Mouse (Mus musculus): ENCODE measurements at regions not wholly inside any gene's neighbourhood (a gene's known extent, or its start where the extent isn't known, plus 50 kb on each side); places are given as distances from the start of the nearest gene placed in this dataset.
A peak's percentile ranks its signal among the peaks of the same experiment; 100 is the strongest.
"Not testable (repeated sequence)": the region's sequence is repeated elsewhere in the genome, so short reads cannot be mapped to it uniquely, and the experiment has no call there.

GRCm38 (mm10) chr13:61710823-61711222 lies 140.9 kb upstream of the Cts3 start:
- H3K27ac ChIP-seq (replicated peaks; ENCODE audit: low read depth, low read length); ATAC-seq (ENCODE audit: low read depth); H3K9ac ChIP-seq (ENCODE audit: low read depth, low read length); H3K27me3 ChIP-seq (replicated peaks; ENCODE audit: control insufficient read depth, insufficient read depth, low read length); DNase-seq (ENCODE audit: low spot score); H3K4me1 ChIP-seq (ENCODE audit: control insufficient read depth, insufficient read depth, low read length); H3K4me2 ChIP-seq (ENCODE audit: low read depth, low read length); H3K36me3 ChIP-seq (ENCODE audit: control insufficient read depth, insufficient read depth, low read length); H3K4me3 ChIP-seq (ENCODE audit: low read depth, low read length): not testable (repeated sequence)
- peaks cover 10% of the 10 kb centered on the region; the same call in 1 of the 2 replicates for H3K9me3 ChIP-seq (ENCODE audit: control insufficient read depth, low read length)
- WGBS: 23% methylated on average over 8 of the region's 11 CpGs

- no peak for ATAC-seq (ENCODE audit: low read depth)
- peak overlapping the region; percentile 23; the same call in 1 of the 2 replicates for H3K4me2 ChIP-seq (ENCODE audit: low read depth, low read length)
These were observed 95.8 kb upstream of the Cts3 start for GRCm38 (mm10) chr13:61665729-61666128.

More at GRCm38 (mm10) chr13:61665729-61666128, 95.8 kb upstream of the Cts3 start:
- Histone ChIP-seq H3K9me3 (ENCODE audit: control insufficient read depth, low read length) (peaks cover 8% of the 10 kb centered on the region; the same call in 1 of the 2 replicates), H3K9ac (ENCODE audit: low read depth, low read length) (no peak overlapping the region), H3K4me3 (ENCODE audit: low read depth, low read length) (no peak overlapping the region), H3K27ac (replicated peaks; ENCODE audit: low read depth, low read length) (no peak overlapping the region), H3K27me3 (replicated peaks; ENCODE audit: control insufficient read depth, insufficient read depth, low read length) (no peaks in the 10 kb centered on the region), H3K4me1 (ENCODE audit: control insufficient read depth, insufficient read depth, low read length) (no peaks in the 10 kb centered on the region), H3K36me3 (ENCODE audit: control insufficient read depth, insufficient read depth, low read length) (no peaks in the 10 kb centered on the region)
- DNase-seq (ENCODE audit: low spot score): no peak
- WGBS: 10% methylated on average over 29 of the region's 46 CpGs

All from embryonic facial prominence, embryonic 14.5 days (tissue).